Mouse (Mus musculus): ENCODE measurements around the gene Cacna2d3. TPM values are rescaled to one million over a fixed set of nuclear protein-coding genes. Genes with fewer than 3 reads are reported as not detected.
A peak's percentile ranks its signal among the peaks of the same experiment; 100 is the strongest.

Cacna2d3 gene
- total and polyA plus RNA-seq, 3 experiments, result not detected

GRCm38 (mm10) chr14:29702762-29703161 is 18.9 kb downstream of the Cacna2d3 start:
- H3K36me3 ChIP-seq (replicated peaks in 1 of 2; ENCODE audit: control insufficient read depth in 1 of 2, insufficient read depth in 1 of 2, low read length in 1 of 2), result no peaks in the 10 kb centered on the region
- peaks cover 89% of the 10 kb centered on the region for H3K27me3 ChIP-seq (replicated peaks)
- in situ Hi-C loops (cut with MboI; ENCODE audit: low pct_ligation_motif_present, low pct_unique_long_range_greater_than_20kb, low sequenced_read_pairs) (no loop called here), dilution Hi-C loops (cut with MboI; ENCODE audit: extremely low pct_ligation_motif_present, extremely low pct_unique_long_range_greater_than_20kb, low sequenced_read_pairs) (no loop called here)
- no peaks in the 10 kb centered on the region for H3K79me2 ChIP-seq (replicated peaks; ENCODE audit: control insufficient read depth, extremely low read depth, insufficient read depth, poor library complexity, severe bottlenecking)
- no peak for TF ChIP-seq POLR2AphosphoS2 (IDR thresholded peaks at IDR 0.05; ENCODE audit: low read depth, low read length)
- no peak for TF ChIP-seq CHD2 (IDR thresholded peaks at IDR 0.05; ENCODE audit: low read length)
- no peak for TF ChIP-seq MAX (IDR thresholded peaks at IDR 0.05; ENCODE audit: low read length)
- no peak for TF ChIP-seq RCOR1 (conservative IDR thresholded peaks at IDR 0.05; ENCODE audit: low read depth, low read length)
- no peak for TF ChIP-seq ZMIZ1 (IDR thresholded peaks at IDR 0.05; ENCODE audit: low read depth, low read length)
- TF ChIP-seq USF1 (IDR thresholded peaks at IDR 0.05; ENCODE audit: low read depth, low read length), result no peak
- no peak for TF ChIP-seq GABPA (IDR thresholded peaks at IDR 0.05; ENCODE audit: insufficient replicate concordance, low read depth, low read length)
- no peak for TF ChIP-seq CHD1 (IDR thresholded peaks at IDR 0.05; ENCODE audit: low read depth, low read length)
- TF ChIP-seq MYC (IDR thresholded peaks at IDR 0.05; ENCODE audit: low read depth, low read length), result no peak
- H3K4me2 ChIP-seq (ENCODE audit: insufficient read depth, low read depth, poor library complexity, severe bottlenecking), result no peak overlapping the region
- no peak for DNase-seq (ENCODE audit: extremely low read depth)
- H3K4me1 ChIP-seq (ENCODE audit: control insufficient read depth in 1 of 2, insufficient read depth in 2 of 2), result no peaks in the 10 kb centered on the region
- no peak overlapping the region for H3K27ac ChIP-seq (ENCODE audit: insufficient read depth, low read depth)
- no peaks in the 10 kb centered on the region for H3K9me3 ChIP-seq (replicated peaks; ENCODE audit: low read length)
- no peak overlapping the region for H3K9ac ChIP-seq (ENCODE audit: insufficient read depth, low read depth)
- no peak overlapping the region for H3K4me3 ChIP-seq (replicated peaks in 1 of 3; ENCODE audit: low read depth in 2 of 3, low read length in 2 of 3, poor library complexity in 1 of 3)

- H3K27ac ChIP-seq (ENCODE audit: insufficient read depth, low read depth), result no peak overlapping the region
These were observed 25.5 kb downstream of the Cacna2d3 start for GRCm38 (mm10) chr14:29696131-29696530.

GRCm38 (mm10) chr14:29672436-29673050 is 49.1 kb downstream of the Cacna2d3 start:
- H3K4me1 ChIP-seq (ENCODE audit: control insufficient read depth in 1 of 2, insufficient read depth in 2 of 2), result peaks cover 0 to 3% of the 10 kb centered on the region in 2 experiments; a peak in 1 of 4 replicates
- TF ChIP-seq CHD2 (IDR thresholded peaks at IDR 0.05; ENCODE audit: low read length) (no peak), PAX5 (IDR thresholded peaks at IDR 0.05; ENCODE audit: low read length) (no peak), MEF2A (IDR thresholded peaks at IDR 0.05; ENCODE audit: borderline replicate concordance, low read depth, low read length) (no peak), CHD1 (IDR thresholded peaks at IDR 0.05; ENCODE audit: low read depth, low read length) (no peak), USF2 (conservative IDR thresholded peaks at IDR 0.05; ENCODE audit: low read depth, low read length) (no peak), CTCF (conservative IDR thresholded peaks at IDR 0.05 in 1 of 2, IDR thresholded peaks at IDR 0.05 in 1 of 2; ENCODE audit: low read depth in 2 of 2, low read length in 2 of 2) (no peak), SMC3 (IDR thresholded peaks at IDR 0.05; ENCODE audit: low read depth, low read length) (no peak), NELFE (IDR thresholded peaks at IDR 0.05; ENCODE audit: low read depth, low read length) (no peak), MAFK (IDR thresholded peaks at IDR 0.05; ENCODE audit: insufficient replicate concordance, low read length) (no peak)
- DNase-seq (ENCODE audit: extremely low read depth), result no peak
- dilution Hi-C loops (cut with MboI; ENCODE audit: extremely low pct_ligation_motif_present, extremely low pct_unique_long_range_greater_than_20kb, low sequenced_read_pairs) (no loop called here), in situ Hi-C loops (cut with MboI; ENCODE audit: low pct_ligation_motif_present, low pct_unique_long_range_greater_than_20kb, low sequenced_read_pairs) (no loop called here)
- no peak overlapping the region for H3K4me3 ChIP-seq (replicated peaks in 1 of 3; ENCODE audit: low read depth in 2 of 3, low read length in 2 of 3, poor library complexity in 1 of 3)
- no peaks in the 10 kb centered on the region for H3K36me3 ChIP-seq (replicated peaks in 1 of 2; ENCODE audit: control insufficient read depth in 1 of 2, insufficient read depth in 1 of 2, low read length in 1 of 2)
- H3K4me2 ChIP-seq (ENCODE audit: insufficient read depth, low read depth, poor library complexity, severe bottlenecking), result no peak overlapping the region
- H3K79me2 ChIP-seq (replicated peaks; ENCODE audit: control insufficient read depth, extremely low read depth, insufficient read depth, poor library complexity, severe bottlenecking), result no peaks in the 10 kb centered on the region
- no peaks in the 10 kb centered on the region for H3K9me3 ChIP-seq (replicated peaks; ENCODE audit: low read length)
- no peak overlapping the region for H3K27ac ChIP-seq (ENCODE audit: insufficient read depth, low read depth)
- peaks cover 65% of the 10 kb centered on the region for H3K27me3 ChIP-seq (replicated peaks)
- H3K9ac ChIP-seq (ENCODE audit: insufficient read depth, low read depth), result no peak overlapping the region

More at GRCm38 (mm10) chr14:29696131-29696530, 25.5 kb downstream of the Cacna2d3 start:
- Histone ChIP-seq H3K27me3 (replicated peaks) (peaks cover 86% of the 10 kb centered on the region), H3K9me3 (replicated peaks; ENCODE audit: low read length) (no peaks in the 10 kb centered on the region), H3K9ac (ENCODE audit: insufficient read depth, low read depth) (no peak overlapping the region), H3K4me1 (ENCODE audit: control insufficient read depth in 1 of 2, insufficient read depth in 2 of 2) (no peaks in the 10 kb centered on the region), H3K36me3 (replicated peaks in 1 of 2; ENCODE audit: control insufficient read depth in 1 of 2, insufficient read depth in 1 of 2, low read length in 1 of 2) (no peaks in the 10 kb centered on the region), H3K4me2 (ENCODE audit: insufficient read depth, low read depth, poor library complexity, severe bottlenecking) (no peak overlapping the region), H3K4me3 (replicated peaks in 1 of 3; ENCODE audit: low read depth in 2 of 3, low read length in 2 of 3, poor library complexity in 1 of 3) (no peak overlapping the region), H3K79me2 (replicated peaks; ENCODE audit: control insufficient read depth, extremely low read depth, insufficient read depth, poor library complexity, severe bottlenecking) (no peaks in the 10 kb centered on the region)
- TF ChIP-seq ZMIZ1 (IDR thresholded peaks at IDR 0.05; ENCODE audit: low read depth, low read length) (no peak), KAT2A (IDR thresholded peaks at IDR 0.05; ENCODE audit: insufficient replicate concordance, low read length) (no peak), RAD21 (IDR thresholded peaks at IDR 0.05; ENCODE audit: low read depth, low read length) (peak; percentile 60), CTCF (conservative IDR thresholded peaks at IDR 0.05 in 1 of 2, IDR thresholded peaks at IDR 0.05 in 1 of 2; ENCODE audit: low read depth in 2 of 2, low read length in 2 of 2) (peak in 1 of 2 experiments; percentile 63; a peak in 3 of 4 replicates), ZNF384 (IDR thresholded peaks at IDR 0.05; ENCODE audit: low read depth, low read length) (no peak), SMC3 (IDR thresholded peaks at IDR 0.05; ENCODE audit: low read depth, low read length) (peak; percentile 53), MXI1 (IDR thresholded peaks at IDR 0.05; ENCODE audit: low read depth, low read length) (no peak), JUND (conservative IDR thresholded peaks at IDR 0.05; ENCODE audit: low read depth, low read length) (no peak), CHD1 (IDR thresholded peaks at IDR 0.05; ENCODE audit: low read depth, low read length) (no peak)
- peak; percentile 22 for DNase-seq (ENCODE audit: extremely low read depth)
- in situ Hi-C loops (cut with MboI; ENCODE audit: low pct_ligation_motif_present, low pct_unique_long_range_greater_than_20kb, low sequenced_read_pairs) (loop anchor here (25.0 kb wide), 1 partner anchor 241 kb away; no protein-coding TSS in a partner anchor), dilution Hi-C loops (cut with MboI; ENCODE audit: extremely low pct_ligation_motif_present, extremely low pct_unique_long_range_greater_than_20kb, low sequenced_read_pairs) (no loop called here)

All from CH12.LX (cell line).